Mouse (Mus musculus): ENCODE measurements around the gene Aox3. TPM values are rescaled to one million over a fixed set of nuclear protein-coding genes. Genes with fewer than 3 reads are reported as not detected.

Gene Aox3
- polyA plus RNA-seq, 1 experiment from 2014 or later = 0.74 TPM

DNA sequence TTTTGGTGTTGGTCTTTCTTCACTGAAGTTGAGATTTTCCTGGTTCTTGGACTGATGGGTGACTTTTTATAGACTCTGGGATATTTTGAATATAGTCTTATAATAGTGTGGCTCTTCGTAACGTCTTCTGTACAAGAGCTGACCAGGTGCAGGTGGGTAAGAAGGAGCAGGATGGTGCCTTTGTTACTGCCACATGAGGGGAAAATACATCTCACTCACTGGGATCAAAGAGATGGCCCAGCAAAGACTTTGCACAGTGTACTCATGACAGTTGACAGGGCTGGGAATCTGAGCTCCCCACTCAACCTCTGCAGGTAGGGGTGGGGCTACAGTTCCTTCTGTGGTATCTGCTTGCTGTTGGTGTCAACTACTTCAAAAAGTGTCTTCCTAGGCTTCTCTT is 38.7 kb upstream of the Aox3 start:
- no peaks in the 10 kb centered on the region for H3K27me3 ChIP-seq (ENCODE audit: control insufficient read depth, insufficient read depth, low read length)
- H3K4me1 ChIP-seq (ENCODE audit: control insufficient read depth, insufficient read depth, low read length) = no peaks in the 10 kb centered on the region
- no peak overlapping the region for H3K4me3 ChIP-seq (ENCODE audit: low read depth, low read length)
- H3K27ac ChIP-seq (ENCODE audit: low read length) = no peak overlapping the region
- ATAC-seq (ENCODE audit: insufficient number of reproducible peaks, insufficient read depth, low FRiP score, low read depth) = no peak
- WGBS = 97% methylated on average over 2 of the region's 2 CpGs
- H3K4me2 ChIP-seq (replicated peaks; ENCODE audit: low read depth, low read length) = no peak overlapping the region
- no peak overlapping the region for H3K9ac ChIP-seq (replicated peaks; ENCODE audit: low read depth, low read length)
- H3K36me3 ChIP-seq (ENCODE audit: control insufficient read depth, insufficient read depth, low read length) = no peaks in the 10 kb centered on the region
- no peaks in the 10 kb centered on the region for H3K9me3 ChIP-seq (ENCODE audit: control insufficient read depth, low read depth, low read length)

DNA sequence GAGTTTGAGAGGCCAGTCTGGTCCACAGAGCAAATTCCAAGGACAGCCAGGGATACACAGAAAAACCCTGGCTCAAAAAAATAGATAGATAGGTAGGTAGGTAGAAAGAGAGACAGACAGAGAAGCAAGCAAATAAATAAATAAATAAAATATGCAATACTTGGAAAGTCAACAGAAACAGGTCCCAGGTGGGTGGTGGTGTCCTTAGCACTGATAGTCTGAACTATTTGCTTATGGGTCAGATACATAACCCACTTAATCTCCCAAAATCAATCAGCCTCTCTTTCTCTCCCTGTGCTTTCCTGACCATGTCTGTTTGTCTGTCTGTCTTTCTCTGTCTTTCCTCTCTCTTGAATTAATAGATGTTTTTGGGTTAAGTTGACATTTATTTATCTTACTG is 35.0 kb upstream of the Aox3 start:
- H3K9ac ChIP-seq (replicated peaks; ENCODE audit: low read depth, low read length) = no peak overlapping the region
- no peak overlapping the region for H3K27ac ChIP-seq (ENCODE audit: low read length)
- no peak overlapping the region for H3K4me2 ChIP-seq (replicated peaks; ENCODE audit: low read depth, low read length)
- no peaks in the 10 kb centered on the region for H3K27me3 ChIP-seq (ENCODE audit: control insufficient read depth, insufficient read depth, low read length)
- no peak overlapping the region for H3K4me3 ChIP-seq (ENCODE audit: low read depth, low read length)
- no peaks in the 10 kb centered on the region for H3K9me3 ChIP-seq (ENCODE audit: control insufficient read depth, low read depth, low read length)
- no peaks in the 10 kb centered on the region for H3K4me1 ChIP-seq (ENCODE audit: control insufficient read depth, insufficient read depth, low read length)
- H3K36me3 ChIP-seq (ENCODE audit: control insufficient read depth, insufficient read depth, low read length) = no peaks in the 10 kb centered on the region
- ATAC-seq (ENCODE audit: insufficient number of reproducible peaks, insufficient read depth, low FRiP score, low read depth) = no peak

DNA sequence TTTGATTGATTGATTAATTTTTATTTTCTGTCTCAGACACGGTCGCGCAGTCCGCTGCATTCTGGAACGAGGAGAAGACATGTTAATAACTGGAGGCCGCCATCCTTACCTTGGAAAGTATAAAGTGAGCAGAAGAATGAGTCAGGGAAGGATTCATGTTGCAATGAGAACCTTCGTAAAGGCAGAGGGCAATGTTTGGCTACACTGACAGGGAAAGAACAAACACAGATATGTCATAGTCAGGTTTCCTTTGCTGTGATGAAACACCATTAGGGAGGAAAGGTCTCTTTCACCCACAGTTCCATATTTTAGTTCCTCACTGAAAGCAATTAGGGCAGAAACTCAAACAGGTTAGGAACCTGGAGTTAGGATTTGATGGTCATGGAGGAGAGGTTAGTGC is 34.5 kb upstream of the Aox3 start:
- no peaks in the 10 kb centered on the region for H3K27me3 ChIP-seq (ENCODE audit: control insufficient read depth, insufficient read depth, low read length)
- no peak for ATAC-seq (ENCODE audit: insufficient number of reproducible peaks, insufficient read depth, low FRiP score, low read depth)
- H3K4me1 ChIP-seq (ENCODE audit: control insufficient read depth, insufficient read depth, low read length) = no peaks in the 10 kb centered on the region
- no peak overlapping the region for H3K9ac ChIP-seq (replicated peaks; ENCODE audit: low read depth, low read length)
- no peak overlapping the region for H3K27ac ChIP-seq (ENCODE audit: low read length)
- 75% methylated on average over 7 of the region's 7 CpGs for WGBS
- no peaks in the 10 kb centered on the region for H3K36me3 ChIP-seq (ENCODE audit: control insufficient read depth, insufficient read depth, low read length)
- H3K9me3 ChIP-seq (ENCODE audit: control insufficient read depth, low read depth, low read length) = no peaks in the 10 kb centered on the region
- no peak overlapping the region for H3K4me3 ChIP-seq (ENCODE audit: low read depth, low read length)
- H3K4me2 ChIP-seq (replicated peaks; ENCODE audit: low read depth, low read length) = no peak overlapping the region

DNA sequence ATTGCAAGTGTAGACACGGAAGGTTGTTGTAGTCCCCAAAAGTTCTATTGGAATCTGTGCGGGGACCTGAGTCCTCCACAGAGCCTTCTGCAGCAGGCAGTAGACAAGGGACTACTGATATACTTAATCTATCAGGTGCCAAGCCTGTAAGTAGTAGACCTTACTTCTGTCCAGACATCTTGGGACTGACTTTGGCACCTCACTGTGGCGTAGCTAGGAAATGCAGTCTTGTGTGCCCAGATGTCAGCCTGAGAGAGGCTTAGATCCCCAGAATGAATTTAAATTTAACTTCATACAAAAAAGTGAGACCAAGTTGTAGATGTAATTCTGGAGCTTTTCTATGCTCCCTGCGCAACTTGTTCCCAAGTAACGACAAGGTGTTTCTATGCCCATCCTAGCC is 33.2 kb upstream of the Aox3 start:
- no peak overlapping the region for H3K4me3 ChIP-seq (ENCODE audit: low read depth, low read length)
- no peaks in the 10 kb centered on the region for H3K27me3 ChIP-seq (ENCODE audit: control insufficient read depth, insufficient read depth, low read length)
- no peaks in the 10 kb centered on the region for H3K4me1 ChIP-seq (ENCODE audit: control insufficient read depth, insufficient read depth, low read length)
- no peaks in the 10 kb centered on the region for H3K9me3 ChIP-seq (ENCODE audit: control insufficient read depth, low read depth, low read length)
- no peak for ATAC-seq (ENCODE audit: insufficient number of reproducible peaks, insufficient read depth, low FRiP score, low read depth)
- 92% methylated on average over 5 of the region's 5 CpGs for WGBS
- H3K36me3 ChIP-seq (ENCODE audit: control insufficient read depth, insufficient read depth, low read length) = no peaks in the 10 kb centered on the region
- H3K9ac ChIP-seq (replicated peaks; ENCODE audit: low read depth, low read length) = no peak overlapping the region
- H3K27ac ChIP-seq (ENCODE audit: low read length) = no peak overlapping the region
- H3K4me2 ChIP-seq (replicated peaks; ENCODE audit: low read depth, low read length) = no peak overlapping the region

DNA sequence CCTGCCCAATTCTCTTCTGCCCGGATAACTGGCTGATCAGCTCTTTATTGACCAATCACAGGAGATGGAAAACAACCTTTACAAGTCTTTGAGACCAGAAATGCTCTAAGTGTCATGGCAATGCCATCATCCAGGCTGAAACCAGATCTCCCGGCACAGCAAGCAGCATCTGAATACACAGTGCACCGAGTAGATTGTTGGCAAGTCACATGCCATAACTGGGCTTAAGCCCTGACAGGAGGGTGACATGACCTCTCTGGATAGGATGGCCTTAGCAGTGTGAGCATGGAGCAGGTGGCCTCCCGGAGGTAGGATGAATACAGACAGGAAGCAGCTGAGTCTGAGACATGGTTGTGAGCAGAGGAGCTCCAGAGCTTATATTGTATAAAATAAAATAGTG is 32.5 kb upstream of the Aox3 start:
- H3K4me2 ChIP-seq (replicated peaks; ENCODE audit: low read depth, low read length) = no peak overlapping the region
- no peak overlapping the region for H3K9ac ChIP-seq (replicated peaks; ENCODE audit: low read depth, low read length)
- no peak overlapping the region for H3K4me3 ChIP-seq (ENCODE audit: low read depth, low read length)
- H3K27ac ChIP-seq (ENCODE audit: low read length) = no peak overlapping the region
- no peaks in the 10 kb centered on the region for H3K27me3 ChIP-seq (ENCODE audit: control insufficient read depth, insufficient read depth, low read length)
- whole genome bisulfite sequencing = 79% methylated on average over 4 of the region's 4 CpGs
- no peaks in the 10 kb centered on the region for H3K36me3 ChIP-seq (ENCODE audit: control insufficient read depth, insufficient read depth, low read length)
- no peaks in the 10 kb centered on the region for H3K4me1 ChIP-seq (ENCODE audit: control insufficient read depth, insufficient read depth, low read length)
- no peaks in the 10 kb centered on the region for H3K9me3 ChIP-seq (ENCODE audit: control insufficient read depth, low read depth, low read length)
- no peak for ATAC-seq (ENCODE audit: insufficient number of reproducible peaks, insufficient read depth, low FRiP score, low read depth)

DNA sequence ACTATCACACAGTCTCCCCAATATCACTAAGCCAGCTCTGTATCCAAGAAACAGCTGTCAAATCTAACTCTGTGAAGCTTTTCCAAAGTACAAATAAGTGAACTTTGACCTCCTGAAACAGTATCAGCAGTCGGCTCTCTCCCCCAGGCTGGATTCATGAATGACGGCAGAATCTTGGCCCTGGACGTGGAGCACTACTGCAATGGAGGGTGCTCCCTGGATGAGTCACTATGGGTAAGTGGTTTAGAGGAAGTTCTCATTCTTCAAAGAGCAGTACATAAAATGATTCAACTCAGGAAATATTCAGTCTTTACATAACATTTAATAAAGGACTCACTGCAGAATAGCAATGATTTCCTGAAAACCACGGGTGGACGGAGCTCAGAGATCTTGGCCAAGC is 31.6 kb upstream of the Aox3 start:
- ATAC-seq (ENCODE audit: insufficient number of reproducible peaks, insufficient read depth, low FRiP score, low read depth) = no peak
- 75% methylated on average over 5 of the region's 5 CpGs for WGBS

DNA sequence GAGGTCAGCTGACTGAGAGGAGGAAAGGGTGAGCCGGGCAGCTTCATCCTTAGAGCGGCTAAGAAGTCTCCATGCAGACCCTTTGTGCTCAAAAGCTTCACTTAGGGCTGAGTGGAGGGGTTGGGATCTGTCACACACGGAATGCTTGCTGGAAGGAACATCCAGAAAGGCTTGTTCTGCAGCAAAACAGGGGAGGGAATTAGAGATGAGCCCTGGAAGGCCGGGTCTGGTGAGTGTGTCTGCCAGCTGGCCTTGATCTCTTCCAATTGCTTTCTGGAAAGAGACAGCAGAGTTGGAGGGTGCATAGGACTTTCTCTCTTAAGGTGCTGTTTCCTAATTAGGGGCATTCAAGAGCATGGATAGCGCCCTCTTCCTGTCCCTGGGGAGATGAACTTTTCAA is 23.6 kb upstream of the Aox3 start:
- WGBS = 42% methylated on average over 5 of the region's 5 CpGs
- H3K9ac ChIP-seq (replicated peaks; ENCODE audit: low read depth, low read length) = no peak overlapping the region
- no peaks in the 10 kb centered on the region for H3K27me3 ChIP-seq (ENCODE audit: control insufficient read depth, insufficient read depth, low read length)
- no peak overlapping the region for H3K27ac ChIP-seq (ENCODE audit: low read length)
- no peak overlapping the region for H3K4me2 ChIP-seq (replicated peaks; ENCODE audit: low read depth, low read length)
- no peak for ATAC-seq (ENCODE audit: insufficient number of reproducible peaks, insufficient read depth, low FRiP score, low read depth)
- H3K36me3 ChIP-seq (ENCODE audit: control insufficient read depth, insufficient read depth, low read length) = no peaks in the 10 kb centered on the region
- H3K9me3 ChIP-seq (ENCODE audit: control insufficient read depth, low read depth, low read length) = no peaks in the 10 kb centered on the region
- no peaks in the 10 kb centered on the region for H3K4me1 ChIP-seq (ENCODE audit: control insufficient read depth, insufficient read depth, low read length)
- no peak overlapping the region for H3K4me3 ChIP-seq (ENCODE audit: low read depth, low read length)

More for the DNA sequence above, 31.6 kb upstream of the Aox3 start:
- Histone ChIP-seq H3K9ac (replicated peaks; ENCODE audit: low read depth, low read length) (no peak overlapping the region), H3K9me3 (ENCODE audit: control insufficient read depth, low read depth, low read length) (no peaks in the 10 kb centered on the region), H3K4me3 (ENCODE audit: low read depth, low read length) (no peak overlapping the region), H3K4me2 (replicated peaks; ENCODE audit: low read depth, low read length) (no peak overlapping the region), H3K36me3 (ENCODE audit: control insufficient read depth, insufficient read depth, low read length) (no peaks in the 10 kb centered on the region), H3K4me1 (ENCODE audit: control insufficient read depth, insufficient read depth, low read length) (no peaks in the 10 kb centered on the region), H3K27me3 (ENCODE audit: control insufficient read depth, insufficient read depth, low read length) (no peaks in the 10 kb centered on the region), H3K27ac (ENCODE audit: low read length) (no peak overlapping the region)

DNA sequence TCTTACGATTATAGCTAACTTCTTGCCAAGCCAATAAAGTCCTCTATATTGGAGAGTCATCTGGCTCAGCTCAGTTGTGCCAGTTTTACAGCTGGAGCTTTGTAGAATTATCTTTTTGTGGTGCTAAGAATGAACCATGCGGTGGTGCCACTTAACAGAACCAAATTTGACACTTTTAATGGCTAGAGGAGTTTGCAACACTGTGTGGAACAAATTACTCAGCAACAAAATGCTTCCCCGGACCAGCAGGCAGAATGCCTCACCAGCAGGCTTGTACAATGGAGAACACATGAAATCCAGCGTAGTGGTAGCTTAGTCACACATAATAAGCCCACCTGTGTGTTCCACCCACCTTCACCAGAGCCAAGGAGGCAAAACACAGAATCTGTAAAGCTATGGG is 22.7 kb upstream of the Aox3 start:
- Histone ChIP-seq H3K36me3 (ENCODE audit: control insufficient read depth, insufficient read depth, low read length) (no peaks in the 10 kb centered on the region), H3K9me3 (ENCODE audit: control insufficient read depth, low read depth, low read length) (no peaks in the 10 kb centered on the region), H3K4me2 (replicated peaks; ENCODE audit: low read depth, low read length) (no peak overlapping the region), H3K4me3 (ENCODE audit: low read depth, low read length) (no peak overlapping the region), H3K9ac (replicated peaks; ENCODE audit: low read depth, low read length) (no peak overlapping the region), H3K27ac (ENCODE audit: low read length) (no peak overlapping the region), H3K27me3 (ENCODE audit: control insufficient read depth, insufficient read depth, low read length) (no peaks in the 10 kb centered on the region), H3K4me1 (ENCODE audit: control insufficient read depth, insufficient read depth, low read length) (no peaks in the 10 kb centered on the region)
- no peak for ATAC-seq (ENCODE audit: insufficient number of reproducible peaks, insufficient read depth, low FRiP score, low read depth)
- WGBS = 90% methylated on average over 4 of the region's 4 CpGs

DNA sequence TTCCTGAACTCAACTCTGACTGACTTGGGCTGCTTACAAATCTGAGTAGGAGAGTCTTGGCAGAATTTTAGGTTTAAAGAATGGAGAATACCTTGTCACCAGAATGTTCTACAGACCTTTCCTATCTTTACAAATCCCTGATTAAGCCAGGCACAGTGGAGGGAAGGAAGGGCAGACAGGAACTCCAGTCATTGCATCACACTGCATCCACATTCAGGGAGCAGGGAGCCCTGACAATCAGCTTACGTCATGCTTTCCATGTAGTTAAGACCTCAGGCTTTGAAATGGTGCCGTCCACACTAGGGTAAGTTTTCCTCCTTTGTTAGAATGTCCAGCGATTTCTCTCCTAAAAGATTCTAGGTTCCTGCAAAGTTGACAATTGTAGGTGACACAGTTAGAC is 21.7 kb upstream of the Aox3 start:
- Histone ChIP-seq H3K4me3 (ENCODE audit: low read depth, low read length) (no peak overlapping the region), H3K9me3 (ENCODE audit: control insufficient read depth, low read depth, low read length) (no peaks in the 10 kb centered on the region), H3K4me1 (ENCODE audit: control insufficient read depth, insufficient read depth, low read length) (no peaks in the 10 kb centered on the region), H3K27me3 (ENCODE audit: control insufficient read depth, insufficient read depth, low read length) (no peaks in the 10 kb centered on the region), H3K27ac (ENCODE audit: low read length) (no peak overlapping the region), H3K9ac (replicated peaks; ENCODE audit: low read depth, low read length) (no peak overlapping the region), H3K4me2 (replicated peaks; ENCODE audit: low read depth, low read length) (no peak overlapping the region), H3K36me3 (ENCODE audit: control insufficient read depth, insufficient read depth, low read length) (no peaks in the 10 kb centered on the region)
- 78% methylated on average over 3 of the region's 3 CpGs for WGBS
- ATAC-seq (ENCODE audit: insufficient number of reproducible peaks, insufficient read depth, low FRiP score, low read depth) = no peak
